Mouse (Mus musculus) urinary bladder, postnatal 4 days (tissue): ENCODE data around the gene Qsox2.

Experiments
- DNase-seq, 2 experiments: peaks; one replicate each; pipeline ENCODE4 v3.0.0; 2021 to 2022; ENCODE audit warnings: low spot score in 2 of 2

Qsox2 gene

GRCm38 (mm10) chr2:26225242-26225641, 12.1 kb downstream of the Qsox2 start:
- DNase-seq = no peak

DNA sequence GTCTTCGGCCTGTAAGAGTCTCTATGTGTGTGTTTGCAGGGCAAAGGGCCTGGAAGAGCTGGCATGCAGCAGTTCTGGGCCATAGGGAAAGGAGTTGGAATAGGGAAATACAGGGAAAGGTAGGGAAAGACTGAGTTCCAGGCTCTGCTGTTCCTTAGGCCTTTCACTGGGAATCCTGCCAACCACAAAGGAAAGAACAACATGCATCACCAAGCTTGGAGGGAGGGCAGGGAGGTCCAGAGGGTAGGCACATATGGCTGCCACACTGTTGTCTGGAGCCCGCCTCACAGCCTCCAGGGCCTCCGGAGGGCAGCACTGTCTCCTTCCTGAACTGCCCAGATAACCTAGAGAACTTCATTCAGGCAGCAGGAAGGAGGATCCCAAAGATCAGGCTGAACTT, 13.4 kb downstream of the Qsox2 start:
- DNase-seq = no peak

DNA sequence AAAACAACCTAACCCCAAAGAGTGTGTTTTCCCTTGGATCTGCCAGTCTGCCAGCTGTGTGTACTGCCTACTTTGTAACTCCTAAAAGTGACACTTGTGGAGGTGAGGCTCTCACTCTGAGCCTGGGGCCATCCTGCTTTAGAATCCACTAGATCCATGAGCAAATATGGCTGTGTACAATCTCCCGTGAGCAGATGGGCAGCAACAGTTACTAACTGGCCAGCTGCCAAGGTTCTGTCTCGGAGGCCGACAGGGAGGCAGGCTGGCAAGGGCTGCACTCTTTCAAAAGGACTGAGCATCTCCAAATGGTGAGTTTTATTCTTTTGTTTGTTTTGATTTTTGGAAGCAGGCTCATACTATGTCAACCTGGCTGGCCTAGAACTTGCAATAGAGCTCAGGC, 22.8 kb downstream of the Qsox2 start:
- DNase-seq = no peak

DNA sequence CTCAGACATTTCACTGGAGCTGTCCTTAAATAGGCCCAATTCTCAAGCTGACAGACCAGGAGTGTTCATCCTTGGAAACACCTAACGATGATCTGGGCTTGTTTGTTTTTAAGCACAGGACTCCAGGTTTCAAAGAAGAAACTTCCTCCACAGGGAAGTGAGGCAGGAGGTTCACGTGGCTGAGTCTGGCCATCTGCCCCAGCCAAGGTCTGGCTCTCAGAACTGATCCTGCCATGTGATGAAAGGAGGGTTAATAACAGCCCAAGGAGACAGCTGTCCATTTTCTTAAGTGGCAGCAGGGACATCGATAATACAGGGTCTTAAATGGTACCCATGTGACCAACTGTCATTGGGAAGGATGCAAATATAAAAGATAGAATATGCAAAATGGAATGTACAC, 27.8 kb downstream of the Qsox2 start:
- no peak for DNase-seq

- DNase-seq = peak; percentile 82 to 94
Observed at GRCm38 (mm10) chr2:26208126-26208789, 29.1 kb downstream of the Qsox2 start, which contains the start of gene Lhx3. Gene Lhx3 (minus strand): TSS chr2:26208289.

GRCm38 (mm10) chr2:26207559-26207958, 29.8 kb downstream of the Qsox2 start:
- DNase-seq = no peak

DNA sequence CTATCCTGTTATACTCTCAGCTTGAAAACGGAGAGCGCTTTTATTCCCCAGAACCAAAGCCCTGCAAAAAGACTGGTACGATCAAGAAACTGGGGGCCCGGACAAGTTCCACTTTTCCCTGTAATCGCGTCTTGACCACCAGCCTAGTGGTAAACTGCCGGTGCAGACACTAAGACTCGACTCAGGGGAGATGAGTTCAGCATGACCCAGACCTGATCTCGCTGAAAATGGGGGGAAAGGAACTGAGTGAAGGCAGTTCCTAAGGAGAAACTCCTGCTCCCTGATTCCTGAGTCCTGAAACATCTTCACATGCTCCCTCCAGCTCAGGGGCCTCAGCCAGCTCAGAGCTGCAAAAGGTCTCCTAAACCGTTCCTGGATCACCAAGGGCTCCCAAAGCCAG, 31.6 kb downstream of the Qsox2 start:
- DNase-seq = no peak

DNA sequence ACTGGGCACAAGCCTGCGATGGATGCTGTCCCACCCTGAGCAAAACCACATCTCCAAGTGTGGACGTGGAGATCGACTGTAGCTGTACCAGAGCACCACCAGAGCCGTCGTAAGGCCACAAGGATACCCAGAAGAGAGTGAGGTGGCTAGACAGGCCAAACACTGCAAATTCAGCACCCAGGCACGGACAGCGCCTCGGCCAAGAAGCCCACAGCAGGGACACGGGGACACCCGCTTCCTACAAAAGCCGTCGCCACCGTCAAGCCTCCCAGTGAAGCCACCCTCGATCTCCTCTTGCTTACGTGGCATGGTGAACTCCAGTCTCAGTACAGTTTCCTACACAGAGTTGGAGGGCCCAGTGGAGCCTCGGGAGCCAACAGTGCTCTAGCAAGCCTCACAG, 32.2 kb downstream of the Qsox2 start:
- no peak for DNase-seq

- no peak for DNase-seq
Observed at GRCm38 (mm10) chr2:26202849-26203475, 34.4 kb downstream of the Qsox2 start.

- no peak for DNase-seq
Observed at GRCm38 (mm10) chr2:26201926-26202848, 35.1 kb downstream of the Qsox2 start.

- no peak for DNase-seq
Observed at GRCm38 (mm10) chr2:26198488-26198887, 38.8 kb downstream of the Qsox2 start.

GRCm38 (mm10) chr2:26194552-26195339, 42.6 kb downstream of the Qsox2 start:
- no peak for DNase-seq

DNA sequence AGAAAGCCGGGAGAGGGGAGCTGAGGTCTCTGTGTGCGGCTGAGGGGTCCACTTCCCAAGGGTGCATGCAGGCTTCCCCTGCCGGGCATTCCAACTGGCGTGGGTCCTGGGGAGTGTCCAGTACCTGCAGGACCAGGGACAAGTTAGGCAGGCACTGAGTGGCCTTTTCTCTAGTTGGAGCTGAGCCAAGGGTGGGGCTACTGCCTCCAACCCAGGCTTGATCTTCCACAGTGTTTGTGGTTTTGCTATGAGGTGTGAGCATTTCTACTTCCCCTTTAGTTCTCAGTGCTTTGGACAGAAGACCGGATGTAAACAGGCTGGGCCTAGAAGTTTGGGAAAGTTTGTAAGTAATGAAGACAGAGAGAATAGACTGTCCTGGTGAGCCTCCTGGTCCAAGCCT, 48.8 kb downstream of the Qsox2 start:
- DNase-seq = peak in 1 of 2 experiments; percentile 39

- DNase-seq = no peak
Observed at GRCm38 (mm10) chr2:26184352-26184751, 53.0 kb downstream of the Qsox2 start.

GRCm38 (mm10) chr2:26182646-26183045, 54.7 kb downstream of the Qsox2 start:
- DNase-seq = no peak

- DNase-seq = no peak
Observed at GRCm38 (mm10) chr2:26177189-26177588, 60.1 kb downstream of the Qsox2 start.

- DNase-seq = no peak
Observed at GRCm38 (mm10) chr2:26176731-26177130, 60.6 kb downstream of the Qsox2 start.

GRCm38 (mm10) chr2:26175191-26175590, 62.1 kb downstream of the Qsox2 start:
- no peak for DNase-seq

- DNase-seq = no peak
Observed at GRCm38 (mm10) chr2:26172166-26172565, 65.2 kb downstream of the Qsox2 start.

DNA sequence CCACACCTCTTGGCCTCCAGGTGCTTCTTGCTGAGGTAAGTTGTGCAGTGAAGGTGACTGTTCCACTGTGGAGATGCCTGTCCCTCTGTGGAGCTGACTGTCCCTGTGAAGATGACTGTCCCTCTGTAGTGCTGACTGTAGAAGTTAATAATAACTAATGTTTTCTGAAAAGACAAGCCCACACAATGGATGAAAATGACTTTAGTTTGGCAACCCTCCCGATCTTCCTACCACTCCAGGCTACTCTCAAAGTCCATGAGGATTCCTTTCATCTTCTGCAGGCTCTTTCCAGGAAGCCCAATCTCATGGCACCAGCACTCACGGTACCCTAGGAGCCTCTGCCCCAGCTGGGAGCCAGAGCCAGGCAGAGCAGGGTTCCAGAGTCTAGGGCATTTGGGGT, 66.9 kb downstream of the Qsox2 start:
- no peak for DNase-seq

GRCm38 (mm10) chr2:26168843-26169579, 68.3 kb downstream of the Qsox2 start:
- DNase-seq = no peak
